Mouse (Mus musculus) megakaryocyte, embryonic 14.5 days (primary cell): ENCODE measurements at regions not wholly inside any gene's neighbourhood (a gene's known extent, or its start where the extent isn't known, plus 50 kb on each side); places are given as distances from the start of the nearest gene placed in this dataset.
A peak's percentile ranks its signal among the peaks of the same experiment; 100 is the strongest.

Experiments
- H3K27me3 ChIP-seq: replicated peaks from 2 replicates; pipeline ENCODE3; 2012; ENCODE audit warnings: inconsistent platforms
- H3K36me3 ChIP-seq: replicated peaks from 2 replicates; pipeline ENCODE3; 2012; ENCODE audit warnings: low read length, inconsistent platforms, mixed read lengths
- H3K4me1 ChIP-seq: 2 replicates; pipeline ENCODE4 v1.6.1; 2012; ENCODE audit warnings: inconsistent platforms
- H3K4me3 ChIP-seq: replicated peaks from 2 replicates; pipeline ENCODE3; 2012; ENCODE audit warnings: moderate library complexity, mild to moderate bottlenecking, inconsistent platforms
- H3K9me3 ChIP-seq: 2 replicates; pipeline ENCODE4 v1.6.1; 2012; ENCODE audit warnings: inconsistent platforms
- FLI1 ChIP-seq: IDR thresholded peaks from 2 replicates; pipeline ENCODE4 v1.6.1; 2012; ENCODE audit warnings: low read length, inconsistent platforms, mixed read lengths
- GATA1 ChIP-seq: IDR thresholded peaks from 3 replicates; pipeline ENCODE4 v1.6.1; 2012; ENCODE audit warnings: mixed read lengths, low read length, inconsistent platforms, borderline replicate concordance

- H3K4me1 ChIP-seq: peaks cover 46% of the 10 kb centered on the region
- H3K27me3 ChIP-seq: peaks cover 2% of the 10 kb centered on the region
- H3K9me3 ChIP-seq: no peaks in the 10 kb centered on the region
- no peak overlapping the region for H3K4me3 ChIP-seq
- no peaks in the 10 kb centered on the region for H3K36me3 ChIP-seq
- no peak for TF ChIP-seq GATA1
- no peak for TF ChIP-seq FLI1
Observed at GRCm38 (mm10) chr13:37504373-37504772, 159.4 kb downstream of the Ly86 start.

GRCm38 (mm10) chr13:37505617-37506016 lies 160.6 kb downstream of the Ly86 start:
- TF ChIP-seq GATA1 (no peak), FLI1 (no peak)
- Histone ChIP-seq H3K4me1 (peaks cover 59% of the 10 kb centered on the region), H3K4me3 (no peak overlapping the region), H3K9me3 (no peaks in the 10 kb centered on the region), H3K36me3 (no peaks in the 10 kb centered on the region), H3K27me3 (peaks cover 2% of the 10 kb centered on the region)

GRCm38 (mm10) chr13:37506046-37506445 lies 161.0 kb downstream of the Ly86 start:
- no peak overlapping the region for H3K4me3 ChIP-seq
- H3K9me3 ChIP-seq: no peaks in the 10 kb centered on the region
- peaks cover 61% of the 10 kb centered on the region for H3K4me1 ChIP-seq
- peaks cover 2% of the 10 kb centered on the region for H3K27me3 ChIP-seq
- no peak for TF ChIP-seq FLI1
- no peak for TF ChIP-seq GATA1
- H3K36me3 ChIP-seq: no peaks in the 10 kb centered on the region

GRCm38 (mm10) chr13:37506701-37507100 lies 161.7 kb downstream of the Ly86 start:
- no peak for TF ChIP-seq FLI1
- no peak for TF ChIP-seq GATA1
- Histone ChIP-seq H3K4me3 (no peak overlapping the region), H3K36me3 (no peaks in the 10 kb centered on the region), H3K4me1 (peaks cover 62% of the 10 kb centered on the region), H3K27me3 (no peaks in the 10 kb centered on the region), H3K9me3 (no peaks in the 10 kb centered on the region)

- H3K27me3 ChIP-seq: no peaks in the 10 kb centered on the region
Observed at GRCm38 (mm10) chr13:37507146-37507545, 162.1 kb downstream of the Ly86 start.

GRCm38 (mm10) chr13:37508385-37509351 lies 163.7 kb downstream of the Ly86 start:
- Histone ChIP-seq H3K36me3 (no peaks in the 10 kb centered on the region), H3K9me3 (no peaks in the 10 kb centered on the region), H3K27me3 (no peaks in the 10 kb centered on the region), H3K4me3 (peak overlapping the region; percentile 85), H3K4me1 (peaks cover 73% of the 10 kb centered on the region)
- TF ChIP-seq FLI1: no peak
- TF ChIP-seq GATA1: no peak

More at GRCm38 (mm10) chr13:37507146-37507545, 162.1 kb downstream of the Ly86 start:
- Histone ChIP-seq H3K4me1 (peaks cover 64% of the 10 kb centered on the region), H3K36me3 (no peaks in the 10 kb centered on the region), H3K4me3 (no peak overlapping the region), H3K9me3 (no peaks in the 10 kb centered on the region)
- TF ChIP-seq GATA1 (no peak), FLI1 (no peak)

- no peaks in the 10 kb centered on the region for H3K9me3 ChIP-seq
- H3K4me1 ChIP-seq: peaks cover 69% of the 10 kb centered on the region
- peak overlapping the region; percentile 85 for H3K4me3 ChIP-seq
- no peak; the same call in 2 of the 3 replicates for TF ChIP-seq GATA1
- TF ChIP-seq FLI1: no peak
- no peaks in the 10 kb centered on the region for H3K27me3 ChIP-seq
- H3K36me3 ChIP-seq: no peaks in the 10 kb centered on the region
Observed at GRCm38 (mm10) chr13:37509352-37509851, 164.4 kb downstream of the Ly86 start.

- TF ChIP-seq FLI1 (no peak), GATA1 (no peak)
- no peaks in the 10 kb centered on the region for H3K27me3 ChIP-seq
- H3K36me3 ChIP-seq: no peaks in the 10 kb centered on the region
- no peak overlapping the region for H3K4me3 ChIP-seq
- H3K4me1 ChIP-seq: peaks cover 62% of the 10 kb centered on the region
- H3K9me3 ChIP-seq: no peaks in the 10 kb centered on the region
Observed at GRCm38 (mm10) chr13:37510511-37510910, 165.5 kb downstream of the Ly86 start.

GRCm38 (mm10) chr13:37511006-37511405 lies 166.0 kb downstream of the Ly86 start:
- TF ChIP-seq FLI1 (no peak), GATA1 (no peak)
- no peaks in the 10 kb centered on the region for H3K9me3 ChIP-seq
- H3K4me1 ChIP-seq: peaks cover 58% of the 10 kb centered on the region
- no peaks in the 10 kb centered on the region for H3K27me3 ChIP-seq
- no peaks in the 10 kb centered on the region for H3K36me3 ChIP-seq
- H3K4me3 ChIP-seq: no peak overlapping the region

GRCm38 (mm10) chr13:37511406-37511805 lies 166.4 kb downstream of the Ly86 start:
- no peaks in the 10 kb centered on the region for H3K36me3 ChIP-seq
- no peak overlapping the region for H3K4me3 ChIP-seq
- H3K27me3 ChIP-seq: no peaks in the 10 kb centered on the region
- H3K9me3 ChIP-seq: no peaks in the 10 kb centered on the region
- TF ChIP-seq FLI1: no peak
- TF ChIP-seq GATA1: no peak
- peaks cover 54% of the 10 kb centered on the region for H3K4me1 ChIP-seq
